Mouse (Mus musculus) myocyte (in vitro differentiated cells): Measurements from ENCODE around the gene Cacng8.

Source experiments
- E2F4 ChIP-seq: IDR thresholded peaks from one replicate; pipeline ENCODE4 v1.6.1; 2011; ENCODE audit warnings: mild to moderate bottlenecking, control low read depth, moderate library complexity; ENCODE audit not compliant: insufficient read depth
- POLR2A ChIP-seq: IDR thresholded peaks from one replicate; pipeline ENCODE4 v1.6.1; 2011; ENCODE audit warnings: low read depth, mild to moderate bottlenecking, control low read depth, moderate library complexity; ENCODE audit not compliant: insufficient read length

DNA sequence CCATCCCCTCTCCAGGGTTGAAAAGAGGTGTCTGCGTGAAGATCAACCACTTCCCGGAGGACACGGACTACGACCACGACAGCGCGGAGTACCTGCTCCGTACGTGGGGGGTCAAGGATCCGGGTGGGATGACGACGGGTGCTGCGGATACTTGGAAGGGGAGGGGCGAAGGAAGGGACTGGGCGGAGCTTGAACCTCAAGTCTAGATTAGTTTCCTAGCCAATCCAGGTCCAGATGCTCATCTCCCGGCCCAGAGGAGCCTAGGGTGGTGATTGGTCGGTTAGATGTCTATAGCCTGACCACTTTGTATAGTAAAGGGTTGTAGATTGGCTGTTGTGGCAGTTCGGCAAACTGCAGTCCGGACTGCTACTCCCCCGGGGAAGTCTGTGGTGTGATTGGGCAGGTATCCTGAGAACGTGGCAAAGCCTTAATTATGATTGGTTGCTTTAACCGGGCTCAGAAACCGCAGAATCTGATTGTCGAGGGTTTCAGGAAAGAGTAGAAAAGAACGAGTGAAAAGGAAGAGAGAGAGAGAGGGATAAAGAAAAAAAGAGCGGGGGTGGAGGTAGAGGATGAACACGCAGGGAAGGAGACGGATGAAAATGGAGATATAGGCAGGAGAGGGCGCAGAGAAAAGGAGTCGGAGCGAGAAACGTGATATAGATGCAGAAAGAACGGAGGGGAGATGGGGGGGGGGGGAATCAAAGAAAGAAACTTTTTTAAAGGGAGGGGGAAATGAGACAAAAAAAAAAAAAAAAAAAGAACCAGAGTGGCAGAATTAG, 20.9 kb downstream of the Cacng8 start:
- TF ChIP-seq POLR2A (no peak), E2F4 (no peak)
